Mouse (Mus musculus) midbrain, embryonic 15.5 days (tissue): ENCODE data around the gene Krt28. TPM values are rescaled to one million over a fixed set of nuclear protein-coding genes. Genes with fewer than 3 reads are reported as not detected.
A peak's percentile ranks its signal among the peaks of the same experiment; 100 is the strongest.

Experiments used
- ATAC-seq: fragments of 200-750 bp; cut with Nextera tagmentation; replicated peaks from 2 replicates; pipeline ENCODE4 v1.8.0; 2017; ENCODE audit warnings: moderate TSS enrichment
- H3K27ac ChIP-seq: fragments of 300-500 bp; sonication (generic); 2 replicates; pipeline ENCODE4 v1.5.1; 2015; ENCODE audit warnings: mild to moderate bottlenecking, inconsistent platforms
- H3K27me3 ChIP-seq: fragments of 300-500 bp; sonication (generic); replicated peaks from 2 replicates; pipeline ENCODE4 v1.6.1; 2015; ENCODE audit warnings: inconsistent platforms
- H3K36me3 ChIP-seq: fragments of 300-500 bp; sonication (generic); replicated peaks from 2 replicates; pipeline ENCODE4 v1.6.1; 2015; ENCODE audit warnings: inconsistent platforms
- H3K4me1 ChIP-seq: fragments of 300-500 bp; sonication (generic); 2 replicates; pipeline ENCODE4 v1.6.1; 2015; ENCODE audit warnings: inconsistent platforms
- H3K4me2 ChIP-seq: fragments of 300-500 bp; sonication (generic); 2 replicates; pipeline ENCODE4 v1.6.1; 2015; ENCODE audit warnings: inconsistent platforms, mild to moderate bottlenecking, moderate library complexity
- H3K4me3 ChIP-seq: fragments of 300-500 bp; sonication (generic); 2 replicates; pipeline ENCODE4 v1.5.1; 2015; ENCODE audit warnings: mild to moderate bottlenecking, inconsistent platforms
- H3K9ac ChIP-seq: fragments of 300-500 bp; sonication (generic); 2 replicates; pipeline ENCODE4 v1.6.1; 2015; ENCODE audit warnings: mild to moderate bottlenecking, inconsistent platforms
- H3K9me3 ChIP-seq: fragments of 300-500 bp; sonication (generic); 2 replicates; pipeline ENCODE4 v1.6.1; 2016; ENCODE audit warnings: inconsistent platforms
- WGBS: fragments of 180-500 bp; shearing (Covaris S2); methylation state at CpG from one replicate; pipeline ENCODE4 v1.1.7; 2015; ENCODE audit warnings: mixed read lengths; 5-methylcytosine and 5-hydroxymethylcytosine counted together
- polyA plus RNA-seq: library from polyadenylated mRNA; unstranded; fragments of >200 nt; fragmentation: Nextera tagmentation; extraction: Ambion mirVana; gene quantifications from 2 replicates; pipeline ENCODE4 v1.2.1, GENCODE M21; 2015

Krt28 gene
- polyA plus RNA-seq, 1 experiment from 2014 or later, result 0.21 TPM

- Histone ChIP-seq H3K4me2 (no peak overlapping the region), H3K27me3 (no peaks in the 10 kb centered on the region), H3K4me1 (no peaks in the 10 kb centered on the region), H3K4me3 (no peak overlapping the region), H3K36me3 (no peaks in the 10 kb centered on the region), H3K27ac (no peak overlapping the region), H3K9me3 (no peaks in the 10 kb centered on the region), H3K9ac (no peak overlapping the region)
- WGBS, result 91% methylated on average over 8 of the region's 8 CpGs
- ATAC-seq, result no peak
These were observed 13.3 kb downstream of the Krt28 start for GRCm38 (mm10) chr11:99361423-99361822.

- Histone ChIP-seq H3K4me2 (no peak within 1 kb of the TSS), H3K9me3 (no peaks in the 10 kb centered on the region), H3K9ac (no peak within 1 kb of the TSS), H3K27ac (no peak within 1 kb of the TSS), H3K27me3 (no peaks in the 10 kb centered on the region), H3K4me1 (no peaks in the 10 kb centered on the region), H3K4me3 (no peak within 1 kb of the TSS), H3K36me3 (no peaks in the 10 kb centered on the region)
- WGBS, result 83% methylated on average over 12 of the region's 12 CpGs
- no peak for ATAC-seq
These were observed 23.7 kb downstream of the Krt28 start, which contains the start of gene Krt27 for GRCm38 (mm10) chr11:99351004-99351403. Krt27 (minus strand) TSS chr11:99351104.

- H3K4me3 ChIP-seq, result no peak overlapping the region
- H3K9ac ChIP-seq, result no peak overlapping the region
- no peak overlapping the region for H3K27ac ChIP-seq
- H3K36me3 ChIP-seq, result no peaks in the 10 kb centered on the region
- 24% methylated on average over 11 of the region's 11 CpGs for WGBS
- peaks cover 6% of the 10 kb centered on the region for H3K4me1 ChIP-seq
- no peak overlapping the region for H3K4me2 ChIP-seq
- no peak for ATAC-seq
- H3K27me3 ChIP-seq, result no peaks in the 10 kb centered on the region
- H3K9me3 ChIP-seq, result no peaks in the 10 kb centered on the region
These were observed 35.3 kb downstream of the Krt28 start for GRCm38 (mm10) chr11:99339299-99339847.

DNA sequence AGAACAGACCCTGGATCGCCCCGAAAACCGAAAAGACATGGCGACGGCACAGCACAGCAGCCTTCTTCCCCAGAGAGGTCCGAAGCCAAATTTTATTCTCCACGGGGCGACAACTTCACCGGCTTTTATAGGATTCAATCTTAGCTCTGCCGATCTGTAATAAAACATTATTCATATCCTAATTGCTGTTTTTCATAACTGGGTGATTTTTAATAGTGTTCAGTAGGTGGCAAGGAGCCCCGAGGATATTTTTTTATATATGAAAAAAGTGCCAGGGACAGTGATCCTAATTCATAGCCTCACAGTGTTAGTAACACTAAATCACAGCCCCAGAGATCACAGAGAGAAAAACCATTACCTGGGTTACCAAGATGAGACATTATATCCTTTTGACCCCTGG is 36.8 kb downstream of the Krt28 start, which contains the start of gene Krt26:
Gene Krt26 (minus strand): TSS at position 101 of the 400 bp plus-strand sequence.
- Histone ChIP-seq H3K27ac (no peak within 1 kb of the TSS), H3K4me3 (no peak within 1 kb of the TSS), H3K9me3 (no peaks in the 10 kb centered on the region), H3K4me2 (no peak within 1 kb of the TSS), H3K27me3 (no peaks in the 10 kb centered on the region), H3K9ac (no peak within 1 kb of the TSS), H3K4me1 (peaks cover 10% of the 10 kb centered on the region), H3K36me3 (no peaks in the 10 kb centered on the region)
- no peak for ATAC-seq
- 91% methylated on average over 11 of the region's 11 CpGs for WGBS

DNA sequence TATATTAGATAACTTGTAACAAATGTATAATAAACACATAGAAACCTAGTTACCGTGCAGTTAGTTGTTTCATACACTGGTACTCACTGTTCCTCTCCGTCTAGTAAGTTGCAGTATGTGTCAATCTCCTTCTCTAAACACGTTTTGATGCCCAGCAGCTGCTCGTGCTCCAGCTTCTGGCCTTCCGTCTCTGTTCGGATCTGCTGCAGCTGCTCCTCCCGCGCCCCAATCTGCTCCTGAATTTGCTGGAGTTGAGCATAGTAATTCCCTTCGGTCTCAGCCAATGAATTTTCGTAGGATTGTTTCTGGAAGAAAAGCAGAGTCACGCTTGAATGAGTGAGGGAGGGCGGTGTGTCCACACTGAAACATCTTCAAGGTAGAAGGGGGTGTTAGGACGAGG is 41.3 kb downstream of the Krt28 start:
- no peaks in the 10 kb centered on the region for H3K27me3 ChIP-seq
- no peak overlapping the region for H3K4me3 ChIP-seq
- H3K9ac ChIP-seq, result no peak overlapping the region
- H3K36me3 ChIP-seq, result no peaks in the 10 kb centered on the region
- no peaks in the 10 kb centered on the region for H3K9me3 ChIP-seq
- H3K27ac ChIP-seq, result no peak overlapping the region
- 0 out of 2 replicates have a peak overlapping the region, but pooled peaks have one; percentile 13 for H3K4me2 ChIP-seq
- 39% methylated on average over 13 of the region's 13 CpGs for WGBS
- H3K4me1 ChIP-seq, result peaks cover 4% of the 10 kb centered on the region; the same call in 1 of the 2 replicates
- no peak for ATAC-seq

- Histone ChIP-seq H3K9ac (no peak overlapping the region), H3K4me2 (no peak overlapping the region), H3K36me3 (no peaks in the 10 kb centered on the region), H3K4me3 (no peak overlapping the region), H3K27ac (no peak overlapping the region), H3K27me3 (no peaks in the 10 kb centered on the region), H3K4me1 (peaks cover 4% of the 10 kb centered on the region; the same call in 1 of the 2 replicates), H3K9me3 (no peaks in the 10 kb centered on the region)
- WGBS, result 72% methylated on average over 2 of the region's 2 CpGs
- no peak for ATAC-seq
These were observed 45.0 kb downstream of the Krt28 start for GRCm38 (mm10) chr11:99329655-99330054.

DNA sequence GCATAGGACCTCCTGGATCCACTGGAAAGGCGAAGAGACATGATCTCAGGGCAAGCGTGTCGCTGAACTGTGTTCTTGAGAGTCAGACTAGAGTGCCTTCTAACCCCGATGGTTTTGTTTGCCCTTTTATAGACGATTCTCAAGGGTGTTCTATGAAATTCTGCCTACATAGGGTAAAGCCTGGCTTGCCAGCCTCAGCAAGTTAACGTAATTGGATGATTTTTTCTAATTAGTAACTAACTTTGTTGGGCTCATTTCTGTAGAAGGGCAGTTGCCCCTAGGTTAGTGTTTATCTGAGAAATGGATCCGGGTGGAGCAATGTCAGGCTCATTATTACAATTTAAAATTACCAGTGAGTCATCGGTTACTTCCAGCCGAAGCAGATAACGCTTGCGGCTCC is 51.9 kb downstream of the Krt28 start, which contains the start of gene Krt25:
Gene Krt25 (minus strand): TSS at position 101 of the 400 bp plus-strand sequence.
- H3K27me3 ChIP-seq, result no peaks in the 10 kb centered on the region
- H3K4me2 ChIP-seq, result no peak within 1 kb of the TSS
- H3K9me3 ChIP-seq, result no peaks in the 10 kb centered on the region
- no peaks in the 10 kb centered on the region for H3K36me3 ChIP-seq
- H3K9ac ChIP-seq, result no peak within 1 kb of the TSS
- WGBS, result 93% methylated on average over 11 of the region's 11 CpGs
- no peak within 1 kb of the TSS for H3K4me3 ChIP-seq
- no peaks in the 10 kb centered on the region for H3K4me1 ChIP-seq
- no peak for ATAC-seq
- no peak within 1 kb of the TSS for H3K27ac ChIP-seq

DNA sequence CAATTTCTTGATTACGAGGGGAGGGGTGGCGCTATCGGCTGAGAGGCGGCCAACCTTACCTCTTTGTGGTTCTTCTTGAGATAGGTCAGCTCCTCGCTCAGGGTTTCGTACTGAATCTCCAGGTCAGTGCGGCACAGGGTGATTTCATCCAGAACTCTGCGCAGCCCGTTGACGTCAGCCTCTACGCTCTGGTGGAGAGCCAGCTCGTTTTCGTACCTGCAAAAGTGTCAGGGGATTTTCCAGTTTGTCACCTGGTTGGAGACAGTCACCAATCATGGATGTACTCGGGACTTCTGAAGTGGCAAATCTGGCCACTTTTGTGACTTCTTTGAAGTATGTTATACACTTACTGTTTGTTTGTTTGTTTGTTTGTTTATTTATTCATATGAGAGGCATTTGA is 53.6 kb downstream of the Krt28 start:
- Histone ChIP-seq H3K9me3 (no peaks in the 10 kb centered on the region), H3K4me2 (no peak overlapping the region), H3K27ac (no peak overlapping the region), H3K36me3 (no peaks in the 10 kb centered on the region), H3K4me3 (no peak overlapping the region), H3K4me1 (no peaks in the 10 kb centered on the region), H3K9ac (no peak overlapping the region), H3K27me3 (no peaks in the 10 kb centered on the region)
- 93% methylated on average over 14 of the region's 14 CpGs for WGBS
- ATAC-seq, result no peak

GRCm38 (mm10) chr11:99319127-99319526 is 55.6 kb downstream of the Krt28 start:
- 76% methylated on average over 9 of the region's 9 CpGs for WGBS
- H3K27me3 ChIP-seq, result no peaks in the 10 kb centered on the region
- H3K9ac ChIP-seq, result no peak overlapping the region
- H3K4me1 ChIP-seq, result no peaks in the 10 kb centered on the region
- no peaks in the 10 kb centered on the region for H3K36me3 ChIP-seq
- H3K27ac ChIP-seq, result no peak overlapping the region
- H3K4me2 ChIP-seq, result no peak overlapping the region
- ATAC-seq, result no peak
- no peak overlapping the region for H3K4me3 ChIP-seq
- H3K9me3 ChIP-seq, result no peaks in the 10 kb centered on the region

- H3K27ac ChIP-seq, result no peak overlapping the region
- no peak for ATAC-seq
- WGBS, result 32% methylated on average over 8 of the region's 8 CpGs
These were observed 58.2 kb downstream of the Krt28 start for GRCm38 (mm10) chr11:99316543-99316942.

More at GRCm38 (mm10) chr11:99316543-99316942, 58.2 kb downstream of the Krt28 start:
- no peaks in the 10 kb centered on the region for H3K4me1 ChIP-seq
- no peak overlapping the region for H3K4me2 ChIP-seq
- no peaks in the 10 kb centered on the region for H3K36me3 ChIP-seq
- no peaks in the 10 kb centered on the region for H3K27me3 ChIP-seq
- no peak overlapping the region for H3K4me3 ChIP-seq
- no peak overlapping the region for H3K9ac ChIP-seq
- H3K9me3 ChIP-seq, result no peaks in the 10 kb centered on the region

Other genes with a start within 250 kb of the Krt28 start
- gene Ccr7, start 219.8 kb downstream of the Krt28 start, polyA plus RNA-seq, result 0.09 TPM in 1 of 2 replicates, not detected in the other
- 322 and 331 TPM in 2 replicates for gene Smarce1, start 143.9 kb downstream of the Krt28 start, polyA plus RNA-seq
- gene Krt222, start 130.8 kb downstream of the Krt28 start, polyA plus RNA-seq, result 6.8 and 8.1 TPM in 2 replicates
- not detected in 2 replicates for gene Krt24, start 89.6 kb downstream of the Krt28 start, polyA plus RNA-seq
- gene Krt25, start 52.0 kb downstream of the Krt28 start, polyA plus RNA-seq, result 0.11 and 0.22 TPM in 2 replicates
- 0.14 and 0.22 TPM in 2 replicates for gene Krt26, start 36.9 kb downstream of the Krt28 start, polyA plus RNA-seq
- 0.10 and 0.21 TPM in 2 replicates for gene Krt27, start 23.8 kb downstream of the Krt28 start, polyA plus RNA-seq
- gene Krt10, start 14.5 kb upstream of the Krt28 start, polyA plus RNA-seq, result 24.4 and 25.0 TPM in 2 replicates
- gene Krt12, start 47.4 kb upstream of the Krt28 start, polyA plus RNA-seq, result 0.14 and 0.23 TPM in 2 replicates
- 0.19 and 0.20 TPM in 2 replicates for gene Krt20, start 63.2 kb upstream of the Krt28 start, polyA plus RNA-seq
- gene Krt23, start 118.2 kb upstream of the Krt28 start, polyA plus RNA-seq, result 0.18 TPM in 1 of 2 replicates, not detected in the other
- gene Krt39, start 146.4 kb upstream of the Krt28 start, polyA plus RNA-seq, result not detected in 2 replicates
- not detected in 2 replicates for gene Krt40, start 168.3 kb upstream of the Krt28 start, polyA plus RNA-seq
- not detected in 2 replicates for gene Krtap3-3, start 176.0 kb upstream of the Krt28 start, polyA plus RNA-seq
- not detected in 2 replicates for gene Krtap3-2, start 181.9 kb upstream of the Krt28 start, polyA plus RNA-seq
- not detected in 2 replicates for gene Gm11939, start 184.6 kb upstream of the Krt28 start, polyA plus RNA-seq
- not detected in 2 replicates for gene Krtap3-1, start 191.7 kb upstream of the Krt28 start, polyA plus RNA-seq
- not detected in 2 replicates for gene Krtap1-5, start 206.1 kb upstream of the Krt28 start, polyA plus RNA-seq
- not detected in 2 replicates for gene Krtap1-4, start 208.8 kb upstream of the Krt28 start, polyA plus RNA-seq
- gene Krtap1-3, start 216.4 kb upstream of the Krt28 start, polyA plus RNA-seq, result not detected in 2 replicates
- not detected in 2 replicates for gene Krtap9-3, start 223.2 kb upstream of the Krt28 start, polyA plus RNA-seq
- not detected in 2 replicates for gene Gm11938, start 228.4 kb upstream of the Krt28 start, polyA plus RNA-seq
- not detected in 2 replicates for gene Gm11937, start 235.3 kb upstream of the Krt28 start, polyA plus RNA-seq
- not detected in 2 replicates for gene Krtap2-4, start 239.9 kb upstream of the Krt28 start, polyA plus RNA-seq
- gene Gm11562, start 245.5 kb upstream of the Krt28 start, polyA plus RNA-seq, result not detected in 2 replicates